Comparison of ENCODE assay signal across 18 mouse cellular contexts in genomic region chr8:70453852-70454251, GRCm38 (mm10). TPM values are rescaled to one million over a fixed set of nuclear protein-coding genes. Genes with fewer than 3 reads are reported as not detected.
DNase-seq lines count a peak whose midpoint lies in the region; ATAC-seq and TF ChIP-seq lines count a peak whose summit lies in the region.
"Had no signal": no experiment of that assay in that cellular context is flagged by ENCODE, and none has a peak within 500 bp of the region (broad histone marks: within the 10 kb centered on the region; RNA-seq: fewer than 3 reads in every experiment).

No protein-coding gene starts in this region.

- 82% methylated on average over 5 of the region's 5 CpGs for WGBS in limb, embryonic 12.5 days
- WGBS in hindbrain, embryonic 13.5 days: 91% methylated on average over 5 of the region's 5 CpGs

- H3K9ac ChIP-seq in limb, embryonic 12.5 days (replicated peaks): peak overlapping the region; percentile 31; the same call in 1 of the 2 replicates
- H3K9ac ChIP-seq in hindbrain, embryonic 13.5 days: no peak overlapping the region
- H3K9ac ChIP-seq: liver, embryonic 14.5 days had no signal

- H3K27ac ChIP-seq in gastrocnemius, adult 2 months: peak overlapping the region; percentile 85
- peak overlapping the region; percentile 68 for H3K27ac ChIP-seq in layer of hippocampus, adult 2 months
- H3K27ac ChIP-seq in limb, embryonic 12.5 days: no peak overlapping the region
- no peak overlapping the region for H3K27ac ChIP-seq in hindbrain, embryonic 13.5 days
- H3K27ac ChIP-seq: kidney, postnatal 0 days; liver, embryonic 14.5 days had no signal

- TF ChIP-seq CTCF in gastrocnemius, adult 2 months (IDR thresholded peaks at IDR 0.05): no peak
- TF ChIP-seq CTCF in layer of hippocampus, adult 2 months (conservative IDR thresholded peaks at IDR 0.05): no peak

- peaks cover 12% of the 10 kb centered on the region; the same call in 1 of the 2 replicates for H3K27me3 ChIP-seq in limb, embryonic 12.5 days
- peaks cover 14% of the 10 kb centered on the region for H3K27me3 ChIP-seq in hindbrain, embryonic 13.5 days

- ATAC-seq in limb, embryonic 12.5 days (ENCODE audit: insufficient number of reproducible peaks, insufficient read depth, low FRiP score, low TSS enrichment, low read depth): no peak
- no peak for ATAC-seq in hindbrain, embryonic 13.5 days (ENCODE audit: low FRiP score)

- H3K4me2 ChIP-seq in limb, embryonic 12.5 days: no peak overlapping the region
- H3K4me2 ChIP-seq in hindbrain, embryonic 13.5 days: no peak overlapping the region

- peak overlapping the region; percentile 26; the same call in 1 of the 2 replicates for H3K4me3 ChIP-seq in gastrocnemius, adult 2 months
- no peak overlapping the region for H3K4me3 ChIP-seq in layer of hippocampus, adult 2 months
- no peak overlapping the region for H3K4me3 ChIP-seq in limb, embryonic 12.5 days (replicated peaks)
- H3K4me3 ChIP-seq in hindbrain, embryonic 13.5 days: no peak overlapping the region

- H3K9me3 ChIP-seq in limb, embryonic 12.5 days: no peaks in the 10 kb centered on the region
- H3K9me3 ChIP-seq in hindbrain, embryonic 13.5 days: no peaks in the 10 kb centered on the region

- peak; percentile 64 for DNase-seq in gastrocnemius, adult 2 months
- DNase-seq in gastrocnemius, postnatal 14 days: no peak
- no peak for DNase-seq in layer of hippocampus, adult 2 months (ENCODE audit: low spot score in 2 of 2)
- DNase-seq in layer of hippocampus, postnatal 25 days (ENCODE audit: extremely low spot score in 1 of 2, low spot score in 1 of 2): no peak
- peak; percentile 81 for DNase-seq in brain, adult 2 months (ENCODE audit: low read depth, low spot score)
- DNase-seq in kidney, postnatal 36 days: no peak
- DNase-seq: adrenal gland, adult 8-10 months; cerebellum, postnatal 14 days; layer of hippocampus, postnatal 36 days; thymus, adult 2 months had no signal

- H3K4me1 ChIP-seq in limb, embryonic 12.5 days (replicated peaks): peaks cover 34% of the 10 kb centered on the region
- no peaks in the 10 kb centered on the region for H3K4me1 ChIP-seq in hindbrain, embryonic 13.5 days (replicated peaks)

- intact Hi-C loops in gastrocnemius, adult 2 months (cut with DNase I): no loop called here
- intact Hi-C loops in gastrocnemius, postnatal 14 days (cut with DNase I; ENCODE audit: low total_unique reads): no loop called here

- H3K36me3 ChIP-seq in limb, embryonic 12.5 days: peaks cover 33% of the 10 kb centered on the region
- H3K36me3 ChIP-seq in hindbrain, embryonic 13.5 days: peaks cover 35% of the 10 kb centered on the region

RNA-seq across cellular contexts. Expression of gene Crtc1, which starts 14.5 kb away (rescaled TPM):
- total RNA-seq in gastrocnemius, adult 2 months (2021): 1 to 10 TPM; 8.9 to 9.5 TPM
- total RNA-seq in gastrocnemius, postnatal 14 days (2021): 1 to 10 TPM; 6.4 to 7.4 TPM
- total RNA-seq in layer of hippocampus, adult 2 months (2021): 100 to 1,000 TPM; 191 to 208 TPM
- 100 to 1,000 TPM; 166 to 172 TPM for total RNA-seq in layer of hippocampus, postnatal 25 days (2021)
- 18.4 and 24.8 TPM in 2 replicates for polyA plus RNA-seq in limb, embryonic 12.5 days (2016; fragmentation: Nextera tagmentation; extraction: Ambion mirVana)
- 35.6 and 37.6 TPM in 2 replicates for polyA plus RNA-seq in hindbrain, embryonic 13.5 days (2015; fragmentation: Nextera tagmentation; extraction: Ambion mirVana)

RNA-seq across cellular contexts. Expression of gene Klhl26, which starts 22.9 kb away (rescaled TPM):
- total RNA-seq in gastrocnemius, adult 2 months (2021): 1 to 10 TPM; 6.7 to 8.5 TPM
- total RNA-seq in gastrocnemius, postnatal 14 days (2021): 1 to 10 TPM; 5.4 TPM
- total RNA-seq in layer of hippocampus, adult 2 months (2021): 10 to 100 TPM; 56.8 to 60.2 TPM
- total RNA-seq in layer of hippocampus, postnatal 25 days (2021): 10 to 100 TPM; 54.1 to 60.7 TPM
- 26.8 and 27.3 TPM in 2 replicates for polyA plus RNA-seq in limb, embryonic 12.5 days (2016; fragmentation: Nextera tagmentation; extraction: Ambion mirVana)
- 24.3 and 25.8 TPM in 2 replicates for polyA plus RNA-seq in hindbrain, embryonic 13.5 days (2015; fragmentation: Nextera tagmentation; extraction: Ambion mirVana)

RNA-seq across cellular contexts. Expression of gene Tmem59l, which starts 33.3 kb away (rescaled TPM):
- not detected for total RNA-seq in gastrocnemius, adult 2 months (2021)
- total RNA-seq in gastrocnemius, postnatal 14 days (2021): not detected
- 100 to 1,000 TPM; 321 to 339 TPM for total RNA-seq in layer of hippocampus, adult 2 months (2021)
- 100 to 1,000 TPM; 318 to 351 TPM for total RNA-seq in layer of hippocampus, postnatal 25 days (2021)
- polyA plus RNA-seq in limb, embryonic 12.5 days (2016; fragmentation: Nextera tagmentation; extraction: Ambion mirVana): 17.5 and 22.1 TPM in 2 replicates
- polyA plus RNA-seq in hindbrain, embryonic 13.5 days (2015; fragmentation: Nextera tagmentation; extraction: Ambion mirVana): 78.5 and 78.8 TPM in 2 replicates
- total RNA-seq: gastrocnemius, adult 8-10 months; megakaryocyte progenitor cell, adult 5-6 weeks; monocyte, adult 5-6 weeks had no signal
- polyA plus RNA-seq: spleen, adult 2 months had no signal

RNA-seq across cellular contexts. Expression of gene Crlf1, which starts 39.1 kb away (rescaled TPM):
- total RNA-seq in gastrocnemius, adult 2 months (2021): 1 to 10 TPM; 2.5 to 3.2 TPM
- 1 to 10 TPM; 1.5 to 1.9 TPM for total RNA-seq in gastrocnemius, postnatal 14 days (2021)
- total RNA-seq in layer of hippocampus, adult 2 months (2021): 10 to 100 TPM; 44.5 to 47.1 TPM
- total RNA-seq in layer of hippocampus, postnatal 25 days (2021): 10 to 100 TPM; 45.2 to 49.5 TPM
- 82.4 and 105 TPM in 2 replicates for polyA plus RNA-seq in limb, embryonic 12.5 days (2016; fragmentation: Nextera tagmentation; extraction: Ambion mirVana)
- 2.2 and 2.9 TPM in 2 replicates for polyA plus RNA-seq in hindbrain, embryonic 13.5 days (2015; fragmentation: Nextera tagmentation; extraction: Ambion mirVana)
- total RNA-seq: megakaryocyte progenitor cell, adult 5-6 weeks; monocyte, adult 5-6 weeks had no signal

RNA-seq across cellular contexts. Expression of gene Rex1bd, which starts 52.7 kb away (rescaled TPM):
- 100 to 1,000 TPM; 146 to 148 TPM for total RNA-seq in gastrocnemius, adult 2 months (2021)
- total RNA-seq in gastrocnemius, postnatal 14 days (2021): 100 to 1,000 TPM; 118 to 122 TPM
- 10 to 100 TPM; 93.9 to 98.1 TPM for total RNA-seq in layer of hippocampus, adult 2 months (2021)
- 100 to 1,000 TPM in 1 of 2 experiments, 10 to 100 TPM in 1; 91.1 to 101 TPM for total RNA-seq in layer of hippocampus, postnatal 25 days (2021)
- 142 and 151 TPM in 2 replicates for polyA plus RNA-seq in limb, embryonic 12.5 days (2016; fragmentation: Nextera tagmentation; extraction: Ambion mirVana)
- 147 and 148 TPM in 2 replicates for polyA plus RNA-seq in hindbrain, embryonic 13.5 days (2015; fragmentation: Nextera tagmentation; extraction: Ambion mirVana)

Comparison
In these comparisons a context has a peak if more than half of its experiments do, and no peak if none do; other contexts are left out.
1. DNase-seq: peak in gastrocnemius, adult 2 months (single experiment) and brain, adult 2 months (single experiment); none in gastrocnemius, postnatal 14 days (single experiment), layer of hippocampus, adult 2 months (0 of 2), layer of hippocampus, postnatal 25 days (0 of 2) and kidney, postnatal 36 days (0 of 2).
2. H3K27ac ChIP-seq: peak in gastrocnemius, adult 2 months (single experiment) and layer of hippocampus, adult 2 months (single experiment); none in limb, embryonic 12.5 days (single experiment) and hindbrain, embryonic 13.5 days (single experiment).
3. RNA of gene Crtc1, which starts 14.5 kb away (total RNA-seq): 191 to 208 TPM in layer of hippocampus, adult 2 months and 166 to 172 TPM in layer of hippocampus, postnatal 25 days; 8.9 to 9.5 TPM in gastrocnemius, adult 2 months and 6.4 to 7.4 TPM in gastrocnemius, postnatal 14 days; every median in the first group is over 10 times any median in the second.
4. RNA of gene Klhl26, which starts 22.9 kb away (total RNA-seq): 54.1 to 60.7 TPM in layer of hippocampus, postnatal 25 days and 56.8 to 60.2 TPM in layer of hippocampus, adult 2 months; 6.7 to 8.5 TPM in gastrocnemius, adult 2 months and 5.4 TPM in gastrocnemius, postnatal 14 days; every median in the first group is over 4 times any median in the second.
5. RNA of gene Tmem59l, which starts 33.3 kb away (total RNA-seq): 318 to 351 TPM in layer of hippocampus, postnatal 25 days and 321 to 339 TPM in layer of hippocampus, adult 2 months; not detected in gastrocnemius, adult 2 months and not detected in gastrocnemius, postnatal 14 days; every median in the first group is over 100 times any median in the second.